Mouse (Mus musculus) E14TG2a.4 (cell line): Measurements from ENCODE around the gene Ldhd.

ENCODE experiments used
- H3K27me3 ChIP-seq: 2 replicates; pipeline ENCODE4 v1.6.1; 2014; ENCODE audit warnings: low read length, control low read depth; ENCODE audit not compliant: insufficient read depth
- H3K36me3 ChIP-seq: 2 replicates; pipeline ENCODE4 v1.6.1; 2014; ENCODE audit warnings: low read length, control low read depth; ENCODE audit not compliant: insufficient read depth
- H3K4me1 ChIP-seq: replicated peaks from 2 replicates; pipeline ENCODE4 v1.6.1; 2014; ENCODE audit warnings: low read depth, low read length, control low read depth
- H3K4me3 ChIP-seq: replicated peaks from 2 replicates; pipeline ENCODE4 v1.5.1; 2014; ENCODE audit warnings: mild to moderate bottlenecking, low read length
- H3K9me3 ChIP-seq: 2 replicates; pipeline ENCODE4 v1.6.1; 2014; ENCODE audit warnings: low read length, control low read depth
- CTCF ChIP-seq: conservative IDR thresholded peaks from 2 replicates; pipeline ENCODE4 v1.5.1; 2014; ENCODE audit warnings: low read length
- NANOG ChIP-seq: IDR thresholded peaks from 2 replicates; pipeline ENCODE4 v1.6.1; 2014; ENCODE audit warnings: borderline replicate concordance, low read length, mixed read lengths
- POU5F1 ChIP-seq: IDR thresholded peaks from 2 replicates; pipeline ENCODE4 v1.6.1; 2014; ENCODE audit warnings: low read length, borderline replicate concordance

Gene Ldhd

DNA sequence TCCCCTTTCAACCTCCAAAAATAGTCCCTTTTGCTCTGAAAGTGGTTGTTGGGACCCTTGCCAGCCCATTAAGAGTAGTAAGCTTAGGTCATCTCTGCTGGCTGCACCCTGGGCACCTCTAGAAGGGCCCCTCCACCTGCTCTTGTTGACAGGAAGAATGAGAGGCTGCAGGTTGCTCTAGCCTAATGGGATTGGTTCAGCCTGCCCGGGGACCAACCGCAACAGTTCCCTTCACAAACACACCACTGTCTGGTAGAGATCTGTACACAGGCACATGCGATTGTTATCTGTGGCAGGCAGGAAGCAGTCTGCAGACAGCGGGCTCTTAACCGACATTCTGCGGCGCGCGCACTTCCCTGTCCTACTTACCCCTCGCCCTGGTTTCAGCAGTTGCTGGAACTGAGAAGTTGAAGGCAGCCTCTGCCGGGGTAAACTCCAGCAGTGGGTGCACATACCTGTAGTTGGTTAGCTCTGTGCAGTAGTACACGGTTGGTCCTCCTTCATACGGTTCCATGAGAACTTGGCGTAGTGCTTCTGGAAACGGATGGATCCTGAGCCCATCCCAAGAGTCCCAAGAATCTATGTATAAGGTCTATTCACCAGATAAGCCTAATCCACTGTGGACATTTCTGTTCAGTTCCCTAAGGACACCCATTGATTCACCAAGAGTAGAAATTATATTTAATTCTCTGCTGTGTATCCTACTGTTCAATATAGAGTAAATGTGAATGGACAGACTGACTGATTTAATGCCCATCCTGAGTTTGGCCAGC lies 34.3 kb downstream of the Ldhd start:
- peaks cover 59% of the 10 kb centered on the region for H3K4me1 ChIP-seq
- H3K36me3 ChIP-seq: 0 out of 2 replicates have a peak, but pooled peaks cover 7% of the 10 kb centered on the region
- H3K4me3 ChIP-seq: peak overlapping the region; percentile 57
- no peak for TF ChIP-seq POU5F1
- TF ChIP-seq CTCF: no peak
- no peak for TF ChIP-seq NANOG
- H3K27me3 ChIP-seq: no peaks in the 10 kb centered on the region
- no peaks in the 10 kb centered on the region for H3K9me3 ChIP-seq

DNA sequence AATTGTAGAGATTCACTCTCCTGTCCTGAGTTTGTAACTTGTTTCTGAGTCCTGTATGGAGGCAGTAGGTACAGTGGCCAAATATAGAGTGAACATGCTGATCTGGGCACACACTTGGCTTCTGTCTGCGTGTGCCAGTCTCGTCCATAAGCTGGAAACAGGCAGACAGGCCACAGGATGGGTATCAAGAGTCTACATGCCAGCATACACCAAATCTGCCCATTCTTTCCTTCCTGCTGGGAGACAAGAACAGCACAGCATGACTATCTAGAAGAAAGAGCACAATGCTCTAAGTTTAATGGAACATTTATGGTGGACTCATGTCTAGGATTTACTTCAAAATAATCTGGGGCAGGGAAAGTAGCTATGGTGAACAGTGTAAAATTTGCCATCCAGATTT lies 35.2 kb downstream of the Ldhd start:
- peaks cover 56% of the 10 kb centered on the region for H3K4me1 ChIP-seq
- TF ChIP-seq POU5F1 (no peak), NANOG (no peak), CTCF (no peak)
- H3K27me3 ChIP-seq: no peaks in the 10 kb centered on the region
- H3K4me3 ChIP-seq: no peak overlapping the region
- 0 out of 2 replicates have a peak, but pooled peaks cover 6% of the 10 kb centered on the region for H3K36me3 ChIP-seq
- H3K9me3 ChIP-seq: no peaks in the 10 kb centered on the region

DNA sequence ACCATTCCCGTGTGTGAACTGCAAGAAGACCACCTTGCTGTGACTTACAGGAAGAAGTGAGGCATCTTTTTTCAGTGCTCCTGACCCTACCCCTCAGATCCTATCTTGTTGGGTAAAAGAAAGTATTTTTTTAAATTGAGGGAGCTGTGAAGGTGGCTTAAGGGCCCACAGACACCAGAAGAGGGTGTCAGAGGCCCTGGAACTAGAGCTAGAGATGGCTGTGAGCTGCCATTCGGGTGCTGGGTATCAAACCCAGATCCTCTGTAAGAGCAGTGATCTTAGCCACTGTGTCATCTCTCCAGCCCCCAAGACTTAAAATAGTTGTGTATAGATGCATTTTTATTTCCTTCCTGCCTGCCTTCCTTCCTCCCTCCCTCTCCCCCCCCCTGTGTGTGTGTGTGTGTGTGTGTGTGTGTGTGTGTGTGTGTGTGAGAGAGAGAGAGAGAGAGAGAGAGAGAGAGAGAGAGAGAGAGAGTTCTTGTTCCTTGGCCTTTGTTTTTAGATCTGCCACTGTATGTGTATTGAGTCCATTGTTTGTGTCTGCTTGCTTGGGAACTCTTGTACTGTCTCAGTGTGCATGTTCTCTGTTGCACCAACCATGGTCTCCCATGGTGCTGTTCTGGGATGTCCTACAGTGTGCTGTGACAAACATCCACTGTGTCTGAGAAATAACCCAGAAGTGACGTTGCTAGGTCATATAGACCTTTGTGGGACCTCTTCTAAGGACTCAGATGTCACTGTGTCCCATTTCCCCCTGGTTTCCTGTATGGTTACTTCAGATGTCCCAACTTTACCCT lies 35.9 kb downstream of the Ldhd start:
- Histone ChIP-seq H3K4me3 (no peak overlapping the region), H3K36me3 (no peaks in the 10 kb centered on the region), H3K9me3 (no peaks in the 10 kb centered on the region), H3K4me1 (peaks cover 53% of the 10 kb centered on the region), H3K27me3 (no peaks in the 10 kb centered on the region)
- no peak for TF ChIP-seq POU5F1
- no peak for TF ChIP-seq NANOG
- no peak for TF ChIP-seq CTCF

DNA sequence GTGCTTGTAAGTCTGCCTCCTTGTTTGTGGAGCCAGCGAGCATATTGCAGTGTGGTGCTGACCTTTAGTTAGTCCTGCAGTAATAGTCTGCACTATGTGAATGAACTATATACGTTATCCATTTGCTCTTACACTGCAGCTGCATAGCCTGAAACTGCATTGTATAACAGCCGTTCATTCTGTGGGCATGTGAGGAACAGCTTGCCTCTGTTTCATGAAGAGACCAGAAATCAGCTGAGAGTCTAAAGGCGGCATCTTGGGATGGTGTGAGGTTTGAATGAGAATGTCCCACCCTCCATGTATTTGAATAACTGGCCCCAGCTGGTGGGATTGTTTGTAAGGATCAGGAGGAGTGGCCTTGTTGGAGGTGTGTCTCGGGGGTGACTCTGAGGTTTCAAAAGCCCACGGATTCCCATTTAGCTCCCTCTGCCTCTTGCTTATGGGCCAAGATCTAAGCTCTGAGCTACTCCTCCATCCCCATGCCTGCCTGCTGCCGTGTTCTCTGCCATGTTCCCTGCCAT lies 37.7 kb downstream of the Ldhd start:
- no peaks in the 10 kb centered on the region for H3K27me3 ChIP-seq
- H3K4me1 ChIP-seq: peaks cover 68% of the 10 kb centered on the region
- 0 out of 2 replicates have a peak overlapping the region, but pooled peaks have one; percentile 3 for H3K4me3 ChIP-seq
- no peaks in the 10 kb centered on the region for H3K9me3 ChIP-seq
- TF ChIP-seq CTCF (no peak), NANOG (no peak), POU5F1 (no peak)
- H3K36me3 ChIP-seq: no peaks in the 10 kb centered on the region

DNA sequence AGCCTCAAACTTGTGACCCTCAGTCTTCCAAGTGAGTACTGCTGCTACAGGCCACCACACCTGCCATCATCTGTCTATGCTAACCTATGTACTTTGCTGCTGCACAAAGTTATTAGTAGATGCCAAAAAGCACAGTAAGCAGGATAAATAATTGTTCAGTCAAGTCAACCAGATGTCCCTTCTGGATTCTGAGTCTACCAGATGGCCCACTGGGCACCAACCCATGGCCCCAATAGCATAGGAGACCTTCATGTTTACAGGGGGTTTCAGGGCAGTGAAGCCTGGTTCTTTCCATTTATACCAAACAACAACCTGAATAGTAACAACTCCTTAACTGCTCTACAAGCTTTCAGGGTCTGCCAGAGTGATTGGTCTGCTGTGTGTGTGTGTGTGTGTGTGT lies 39.0 kb downstream of the Ldhd start:
- Histone ChIP-seq H3K4me1 (peaks cover 65% of the 10 kb centered on the region), H3K4me3 (no peak overlapping the region), H3K27me3 (no peaks in the 10 kb centered on the region), H3K9me3 (no peaks in the 10 kb centered on the region), H3K36me3 (no peaks in the 10 kb centered on the region)
- no peak for TF ChIP-seq CTCF
- TF ChIP-seq NANOG: no peak
- TF ChIP-seq POU5F1: no peak

DNA sequence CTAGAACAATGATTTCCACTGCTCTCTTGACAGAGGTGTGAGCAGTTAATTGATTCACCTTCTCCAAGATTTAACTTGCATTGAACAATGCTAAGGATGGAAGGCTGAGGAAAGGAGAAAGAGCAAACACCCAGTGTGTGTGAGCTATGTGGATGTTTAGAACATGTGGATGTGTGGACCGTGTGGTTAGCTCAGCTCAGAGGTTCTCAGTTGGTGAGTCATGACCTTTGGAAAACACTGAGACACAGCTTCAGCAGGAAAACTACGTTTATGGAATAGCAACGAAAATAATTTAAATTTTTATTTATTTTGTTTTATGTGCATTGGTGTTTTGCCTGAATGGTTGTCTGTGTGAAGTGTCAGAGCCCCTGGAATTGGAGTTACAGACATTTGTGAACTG lies 40.0 kb downstream of the Ldhd start:
- Histone ChIP-seq H3K9me3 (no peaks in the 10 kb centered on the region), H3K4me3 (no peak overlapping the region), H3K27me3 (no peaks in the 10 kb centered on the region), H3K4me1 (peaks cover 56% of the 10 kb centered on the region), H3K36me3 (no peaks in the 10 kb centered on the region)
- no peak for TF ChIP-seq POU5F1
- no peak for TF ChIP-seq NANOG
- no peak for TF ChIP-seq CTCF

DNA sequence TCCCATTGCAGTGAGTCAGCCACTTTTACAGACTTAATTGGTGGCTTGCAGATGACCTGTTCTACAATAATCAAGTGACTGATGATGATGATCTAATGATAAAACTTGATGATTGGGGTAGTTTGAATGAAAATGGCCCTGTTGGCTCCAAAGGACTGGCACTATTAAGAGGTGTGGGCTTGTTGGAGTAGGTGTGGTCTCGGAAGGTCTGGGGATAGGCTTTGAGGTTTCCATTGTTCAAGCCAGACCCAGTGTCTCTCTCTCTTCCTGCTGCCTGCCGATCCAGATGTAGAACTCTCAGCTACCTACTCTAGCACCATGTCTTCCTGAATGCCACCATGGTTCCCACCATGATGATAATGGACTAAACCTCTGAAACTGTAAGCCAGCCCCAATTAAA lies 41.8 kb downstream of the Ldhd start:
- TF ChIP-seq POU5F1: no peak
- peak; percentile 67 for TF ChIP-seq NANOG
- TF ChIP-seq CTCF: no peak
- no peaks in the 10 kb centered on the region for H3K27me3 ChIP-seq
- no peaks in the 10 kb centered on the region for H3K9me3 ChIP-seq
- no peaks in the 10 kb centered on the region for H3K36me3 ChIP-seq
- H3K4me3 ChIP-seq: no peak overlapping the region
- peaks cover 50% of the 10 kb centered on the region for H3K4me1 ChIP-seq

DNA sequence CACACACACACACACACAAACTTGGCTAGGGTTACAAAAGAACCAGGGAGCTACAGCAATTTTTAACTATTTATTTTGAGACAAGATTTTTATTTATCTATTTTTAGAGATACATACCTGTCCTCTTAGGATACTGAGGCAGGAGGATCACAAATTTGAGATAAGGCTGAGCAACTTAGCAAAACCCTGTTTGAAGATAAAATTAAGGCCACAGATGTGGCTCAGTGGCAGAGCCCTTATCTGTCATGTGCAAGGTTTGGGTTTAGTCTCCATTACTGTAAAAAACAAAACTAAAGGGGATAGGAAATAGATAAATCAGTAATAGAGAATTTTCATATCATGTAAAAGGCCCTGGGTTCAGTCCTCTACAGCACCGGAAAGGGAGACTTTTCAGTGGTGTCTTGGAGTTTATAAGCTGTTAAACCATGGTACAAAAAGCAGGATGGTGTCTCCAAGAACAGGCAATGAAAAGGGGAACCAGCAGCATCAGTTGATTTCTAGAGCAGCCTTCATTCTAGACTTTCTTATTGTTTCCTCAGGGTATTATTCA lies 42.6 kb downstream of the Ldhd start:
- no peak for TF ChIP-seq NANOG
- no peak for TF ChIP-seq POU5F1
- no peak for TF ChIP-seq CTCF
- Histone ChIP-seq H3K27me3 (no peaks in the 10 kb centered on the region), H3K36me3 (no peaks in the 10 kb centered on the region), H3K9me3 (no peaks in the 10 kb centered on the region), H3K4me3 (no peak overlapping the region), H3K4me1 (peaks cover 43% of the 10 kb centered on the region)
